Mouse (Mus musculus) layer of hippocampus, adult 18-20 months (tissue): Measurements from ENCODE around the gene Tnp1. TPM values are rescaled to one million over a fixed set of nuclear protein-coding genes. Genes with fewer than 3 reads are reported as not detected.

Source experiments
- DNase-seq, 2 experiments: peaks; one replicate each; pipeline ENCODE4 v3.0.0; 2022; ENCODE audit warnings: low spot score in 2 of 2
- total RNA-seq, 2 experiments: library from RNA; stranded (reverse); gene quantifications; 2 replicates each; pipeline ENCODE4 v1.2.3; 2021

Gene Tnp1
- total RNA-seq, 2 experiments from 2014 or later: not detected

- DNase-seq: no peak
These were observed 8.9 kb downstream of the Tnp1 start for GRCm38 (mm10) chr1:73006847-73007246.

DNA sequence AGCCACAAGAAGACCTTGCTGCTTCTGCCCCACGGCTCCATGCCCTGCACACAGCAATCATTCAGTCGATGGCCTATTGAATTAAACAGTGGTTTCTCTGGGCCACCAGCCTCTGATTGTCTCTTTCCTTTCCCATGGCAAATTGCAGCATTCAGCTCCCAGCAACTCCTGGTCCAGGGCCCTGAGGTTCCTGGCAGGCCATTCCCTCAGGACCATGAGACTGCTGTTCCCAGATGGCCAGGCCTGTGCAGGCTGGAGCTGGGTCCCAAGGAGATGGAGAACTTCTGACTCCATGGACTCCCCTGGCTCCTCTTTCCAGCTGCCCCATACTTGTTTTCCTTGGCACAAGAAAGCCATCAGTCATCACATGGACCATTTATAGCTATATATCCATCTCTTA, 10.8 kb downstream of the Tnp1 start:
- DNase-seq: peak; percentile 11 to 24

GRCm38 (mm10) chr1:73002637-73003036, 13.1 kb downstream of the Tnp1 start:
- no peak for DNase-seq

GRCm38 (mm10) chr1:73001961-73002360, 13.7 kb downstream of the Tnp1 start:
- no peak for DNase-seq

DNA sequence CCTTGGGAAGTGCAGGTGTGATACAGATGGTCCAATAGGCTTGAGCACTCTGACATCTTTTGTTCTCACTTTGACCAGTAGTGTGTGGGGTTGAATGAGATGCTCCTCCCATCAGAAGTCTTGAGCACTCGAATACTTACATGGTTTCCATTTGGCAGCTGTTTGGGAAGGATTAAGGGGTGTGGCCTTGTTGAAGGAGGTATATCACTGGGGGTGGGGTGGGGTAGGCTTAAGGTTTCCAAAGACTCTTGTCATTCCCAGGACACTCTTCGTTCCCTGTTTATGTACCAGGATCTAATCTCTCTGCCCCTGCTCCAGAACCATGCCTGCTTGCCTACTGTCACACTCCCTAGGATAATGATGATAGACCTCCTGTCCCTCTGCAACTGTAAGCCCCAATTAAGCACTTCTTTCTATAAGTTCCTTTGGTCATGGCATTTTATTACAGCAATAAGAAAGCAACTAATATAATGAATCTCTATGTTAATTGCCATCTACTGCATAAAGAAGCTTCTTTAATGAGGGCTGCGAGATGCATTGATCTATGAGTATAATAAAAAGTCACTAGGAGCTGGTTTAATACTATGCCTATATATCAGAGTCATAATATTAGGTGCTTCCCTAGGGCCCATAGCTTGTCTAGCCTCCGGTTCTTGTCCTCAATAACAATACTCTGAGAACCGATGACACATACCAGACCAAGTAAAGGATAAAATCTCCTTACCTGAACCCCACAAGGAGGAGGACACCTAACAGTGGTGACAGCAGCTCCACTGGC, 20.8 kb downstream of the Tnp1 start:
- no peak for DNase-seq

- DNase-seq: peak in 1 of 2 experiments; percentile 19
These were observed 22.7 kb downstream of the Tnp1 start for GRCm38 (mm10) chr1:72992944-72993464.

- no peak for DNase-seq
These were observed 23.5 kb downstream of the Tnp1 start for GRCm38 (mm10) chr1:72992209-72992608.

DNA sequence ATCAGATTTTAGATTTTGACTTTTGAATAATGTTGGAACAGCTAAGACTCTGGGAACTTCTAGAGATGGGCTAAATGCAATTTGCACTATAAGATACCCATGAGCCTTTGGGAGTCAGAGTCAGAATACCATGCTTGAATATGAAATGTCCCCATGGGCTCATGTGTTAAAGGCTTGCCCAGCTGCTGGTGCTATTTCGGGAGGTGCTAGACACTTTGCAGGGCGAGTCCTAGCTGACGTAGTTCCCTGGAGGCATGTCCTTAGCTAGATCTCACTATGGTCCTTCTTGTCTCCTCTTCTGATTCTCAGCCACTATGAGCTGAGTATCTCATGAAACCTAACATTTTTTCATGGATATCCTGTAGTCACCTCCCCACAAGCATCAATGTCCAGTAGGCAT, 26.8 kb downstream of the Tnp1 start:
- DNase-seq: no peak

- no peak for DNase-seq
These were observed 29.0 kb downstream of the Tnp1 start for GRCm38 (mm10) chr1:72986715-72987114.

DNA sequence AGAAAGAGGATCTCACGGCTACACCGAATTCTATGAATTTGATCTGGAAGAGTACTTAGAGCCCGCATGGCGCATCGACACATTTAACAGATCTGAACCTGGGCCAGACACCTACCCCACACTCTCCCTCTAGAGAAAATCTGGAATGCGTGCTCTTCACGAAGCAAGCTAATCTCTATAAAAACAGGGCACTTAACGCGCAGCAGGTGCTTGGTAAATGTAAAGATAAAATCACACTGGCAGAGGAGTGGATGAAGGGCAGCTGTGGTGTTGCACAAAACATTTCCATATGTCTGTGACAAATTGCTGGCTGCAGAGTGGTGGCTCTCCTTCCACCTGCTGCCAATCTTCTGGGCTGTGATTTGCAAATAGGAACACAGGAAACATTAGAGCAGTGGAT, 36.8 kb downstream of the Tnp1 start:
- no peak for DNase-seq

DNA sequence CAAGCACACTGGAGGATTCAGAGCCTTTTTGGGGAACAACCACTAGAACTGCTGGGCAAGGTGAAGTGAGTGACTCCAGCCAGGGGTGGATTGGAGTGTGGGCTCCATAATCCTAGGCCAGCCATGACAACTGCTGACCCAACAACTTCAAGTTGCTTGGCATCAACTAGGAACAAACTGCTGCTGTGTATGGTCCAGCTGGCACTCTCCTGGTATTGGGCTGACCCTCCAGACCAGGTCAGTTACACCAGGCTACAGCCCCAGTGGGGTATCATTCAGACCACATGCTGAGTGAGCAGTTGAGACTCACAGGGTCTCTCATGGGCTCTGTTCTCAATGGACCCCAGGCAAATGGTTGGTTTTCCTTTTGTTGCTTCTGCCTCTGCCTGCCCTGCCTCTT, 41.5 kb downstream of the Tnp1 start:
- DNase-seq: no peak

DNA sequence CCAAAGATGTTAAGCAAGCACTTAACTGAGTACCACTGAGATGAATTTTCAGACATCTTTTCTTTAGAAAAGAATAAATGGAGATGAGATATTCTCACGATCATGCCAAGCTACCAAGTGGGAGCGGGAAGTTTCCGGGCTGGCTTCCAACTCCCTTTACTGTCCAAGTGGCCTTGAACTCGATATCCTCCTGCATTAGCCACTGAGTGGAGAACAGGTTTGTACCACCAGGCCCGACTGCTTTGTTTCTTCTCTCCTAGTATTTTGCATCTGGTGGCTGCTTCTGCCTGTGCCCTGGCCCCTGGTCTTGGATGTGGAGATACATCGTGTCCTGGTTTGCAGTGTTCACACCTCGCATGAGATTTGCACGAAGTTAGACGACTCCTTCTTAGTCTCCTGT, 45.2 kb downstream of the Tnp1 start:
- DNase-seq: no peak

DNA sequence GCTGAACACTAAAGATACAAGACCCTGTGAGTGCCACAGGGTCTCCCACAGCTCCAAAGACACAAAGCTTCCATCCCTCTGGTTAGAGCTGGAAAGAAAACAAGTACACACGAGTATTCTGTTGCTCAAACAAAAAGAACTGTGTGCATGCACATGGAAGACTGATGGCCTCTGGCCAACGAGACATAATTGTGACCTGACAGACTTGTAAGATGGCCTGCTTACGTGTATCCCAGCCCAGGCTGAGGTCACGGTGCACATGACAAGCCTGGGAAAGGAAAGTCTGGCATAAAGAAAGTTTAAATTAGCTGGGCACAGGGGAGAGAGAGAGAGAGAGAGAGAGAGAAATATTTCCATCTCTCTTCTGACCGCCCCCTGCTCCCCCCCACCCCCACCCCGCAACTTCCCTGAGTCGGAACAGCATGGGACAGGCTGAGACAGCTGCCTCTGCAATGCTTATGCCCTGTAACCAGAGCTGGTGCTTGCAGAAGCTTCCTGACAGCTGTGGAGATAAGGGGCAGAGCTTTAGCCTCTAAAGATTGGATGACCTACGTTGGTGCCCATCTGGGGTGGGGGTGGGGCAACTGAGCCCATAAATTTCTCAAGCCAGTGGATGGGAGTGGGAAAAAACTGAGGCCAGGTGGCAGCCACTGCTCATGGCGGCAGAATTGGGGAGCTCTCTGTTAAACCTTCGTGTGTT, 46.4 kb downstream of the Tnp1 start:
- no peak for DNase-seq

GRCm38 (mm10) chr1:72966423-72966822, 49.3 kb downstream of the Tnp1 start:
- DNase-seq: peak in 1 of 2 experiments; percentile 21

Other genes with a start within 250 kb of the Tnp1 start
- 10 to 100 TPM; 35.9 to 42.9 TPM for gene Igfbp2, start 191.4 kb downstream of the Tnp1 start, total RNA-seq
- gene Igfbp5, start 141.0 kb downstream of the Tnp1 start, total RNA-seq: 10 to 100 TPM; 77.4 to 83.5 TPM